Mouse (Mus musculus) small intestine, adult 2 months (tissue): ENCODE data around the gene Efcc1.

Experiments used
- CTCF ChIP-seq: fragments of 200-500 bp; IDR thresholded peaks from 2 replicates; pipeline ENCODE4 v1.5.1; 2012; ENCODE audit warnings: low read depth, mild to moderate bottlenecking, control low read depth, inconsistent platforms, low read length, moderate library complexity, mixed read lengths; ENCODE audit not compliant: insufficient replicate concordance, insufficient read length; ENCODE audit errors: extremely low read depth
- POLR2A ChIP-seq: fragments of 200-500 bp; IDR thresholded peaks from 2 replicates; pipeline ENCODE4 v1.6.1; 2012; ENCODE audit warnings: low read depth, mild to moderate bottlenecking, control low read depth, inconsistent platforms, low read length, moderate library complexity

DNA sequence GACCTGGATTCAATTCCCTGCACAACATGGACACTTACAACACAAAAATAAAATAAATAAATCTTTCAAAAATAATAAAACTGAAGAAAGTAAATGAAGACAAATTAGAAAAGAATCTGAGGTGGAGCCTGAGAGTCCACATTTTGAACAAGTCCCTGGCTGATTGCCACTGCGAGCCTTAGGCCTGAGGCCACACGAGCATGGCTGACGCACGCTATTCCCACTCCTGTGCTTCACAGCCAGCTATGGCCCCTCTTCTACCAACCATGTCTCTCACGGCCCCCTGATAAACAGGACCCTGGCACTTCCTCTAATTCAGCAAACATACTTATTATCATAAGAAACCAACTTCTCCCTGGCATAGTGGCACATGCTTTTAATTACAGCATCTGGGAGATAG lies 56.0 kb downstream of the Efcc1 start:
- no peak for TF ChIP-seq CTCF
- TF ChIP-seq POLR2A: no peak
